Mouse (Mus musculus) midbrain, embryonic 14.5 days (tissue): ENCODE measurements around the gene Mafb. TPM values are rescaled to one million over a fixed set of nuclear protein-coding genes. Genes with fewer than 3 reads are reported as not detected.
A peak's percentile ranks its signal among the peaks of the same experiment; 100 is the strongest.

Experiments
- ATAC-seq: fragments of 200-750 bp; cut with Nextera tagmentation; 2 replicates; pipeline ENCODE4 v1.8.0; 2017; ENCODE audit warnings: moderate number of reproducible peaks, moderate library complexity; ENCODE audit not compliant: low FRiP score, low TSS enrichment
- DNase-seq: peaks from one replicate; pipeline ENCODE4 v3.0.0-alpha.2; 2015
- H3K27ac ChIP-seq: fragments of 300-500 bp; sonication (generic); replicated peaks from 2 replicates; pipeline ENCODE4 v1.5.1; 2014; ENCODE audit warnings: mild to moderate bottlenecking, low read depth, low read length, moderate library complexity
- H3K27me3 ChIP-seq: fragments of 300-500 bp; sonication (generic); 2 replicates; pipeline ENCODE4 v1.6.1; 2014; ENCODE audit warnings: low read length, control low read depth, mixed read lengths; ENCODE audit not compliant: control insufficient read depth, insufficient read depth
- H3K36me3 ChIP-seq: fragments of 300-500 bp; sonication (generic); 2 replicates; pipeline ENCODE4 v1.6.1; 2014; ENCODE audit warnings: low read length, control low read depth; ENCODE audit not compliant: control insufficient read depth, insufficient read depth
- H3K4me1 ChIP-seq: fragments of 300-500 bp; sonication (generic); 2 replicates; pipeline ENCODE4 v1.6.1; 2014; ENCODE audit warnings: mild to moderate bottlenecking, antibody characterized with exemption, low read length, control low read depth; ENCODE audit not compliant: control insufficient read depth, insufficient read depth
- H3K4me2 ChIP-seq: fragments of 300-500 bp; sonication (generic); 2 replicates; pipeline ENCODE4 v1.6.1; 2014; ENCODE audit warnings: mild to moderate bottlenecking, low read length, moderate library complexity
- H3K4me3 ChIP-seq: fragments of 300-500 bp; sonication (generic); replicated peaks from 2 replicates; pipeline ENCODE4 v1.5.1; 2014; ENCODE audit warnings: low read depth, low read length
- H3K9ac ChIP-seq: fragments of 300-500 bp; sonication (generic); replicated peaks from 2 replicates; pipeline ENCODE4 v1.6.1; 2014; ENCODE audit warnings: mild to moderate bottlenecking, low read length, moderate library complexity
- H3K9me3 ChIP-seq: fragments of 300-500 bp; sonication (generic); 2 replicates; pipeline ENCODE4 v1.6.1; 2016; ENCODE audit warnings: low read length, control low read depth, mixed read lengths; ENCODE audit not compliant: control insufficient read depth
- WGBS: fragments of 180-500 bp; shearing (Covaris S2); extraction: QIAGEN DNeasy Blood & Tissue Kit; methylation state at CpG from one replicate; pipeline ENCODE4 v1.1.7; 2014; 5-methylcytosine and 5-hydroxymethylcytosine counted together
- polyA plus RNA-seq: library from polyadenylated mRNA; unstranded; fragments of >200 nt; fragmentation: Nextera tagmentation; extraction: Ambion mirVana; gene quantifications from 2 replicates; pipeline ENCODE4 v1.2.1, GENCODE M21; 2014

Gene Mafb
- polyA plus RNA-seq, result 4.0 and 4.9 TPM in 2 replicates

DNA sequence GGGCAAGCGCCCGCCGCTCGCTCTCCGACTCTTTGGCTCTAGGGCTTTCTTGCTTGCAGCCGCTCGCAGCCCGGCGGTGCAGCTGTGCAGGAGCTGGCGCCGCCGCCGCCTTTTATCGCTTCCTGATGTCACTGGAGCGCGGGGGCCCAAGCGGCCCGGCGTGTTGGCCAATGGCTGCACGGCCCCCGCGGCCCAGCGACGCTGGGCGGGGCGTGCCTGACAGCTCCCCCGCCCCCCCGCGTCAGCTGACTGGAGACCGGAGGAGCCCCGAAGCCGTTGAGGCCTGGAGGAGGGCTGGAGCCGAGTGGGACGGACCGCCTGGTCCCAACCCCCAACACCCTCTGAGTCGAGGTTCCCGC, at the start of gene Mafb:
Gene Mafb (minus strand): TSS at position 86 of the 359 bp plus-strand sequence.
- peaks cover 75% of the 10 kb centered on the region for H3K27me3 ChIP-seq
- DNase-seq, result peak; percentile 96
- peak; percentile 91 for ATAC-seq
- H3K4me2 ChIP-seq, result peak within 1 kb of the TSS; percentile 95
- H3K9me3 ChIP-seq, result no peaks in the 10 kb centered on the region
- no peaks in the 10 kb centered on the region for H3K36me3 ChIP-seq
- 1% methylated on average over 34 of the region's 37 CpGs for WGBS
- H3K9ac ChIP-seq, result peak within 1 kb of the TSS; percentile 72
- H3K4me1 ChIP-seq, result peaks cover 11% of the 10 kb centered on the region; the same call in 1 of the 2 replicates
- peak within 1 kb of the TSS; percentile 60 for H3K4me3 ChIP-seq
- H3K27ac ChIP-seq, result peak within 1 kb of the TSS; percentile 91

DNA sequence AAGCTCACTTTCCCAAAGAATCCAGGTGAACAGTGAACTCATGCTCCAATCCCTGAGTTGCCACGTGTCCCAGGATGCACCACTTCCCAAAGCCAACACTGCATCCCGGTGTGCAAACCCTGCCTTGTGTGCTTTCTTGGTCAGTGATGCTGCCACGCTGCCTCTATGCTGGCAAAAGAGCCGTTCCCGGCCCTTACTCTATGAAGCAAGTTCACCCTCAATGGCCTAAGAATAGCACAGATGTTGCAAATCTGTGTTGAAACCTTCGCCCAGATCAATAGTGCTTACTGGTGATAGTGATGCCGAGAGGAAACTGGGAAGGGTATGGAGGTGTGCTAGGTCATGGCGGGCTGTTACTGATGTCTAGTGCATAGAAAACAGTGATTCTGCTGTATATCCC, 48.3 kb upstream of the Mafb start:
- Histone ChIP-seq H3K36me3 (no peaks in the 10 kb centered on the region), H3K4me2 (no peak overlapping the region), H3K9me3 (no peaks in the 10 kb centered on the region), H3K27me3 (no peaks in the 10 kb centered on the region), H3K27ac (no peak overlapping the region), H3K4me1 (no peaks in the 10 kb centered on the region), H3K4me3 (no peak overlapping the region), H3K9ac (no peak overlapping the region)
- 93% methylated on average over 8 of the region's 8 CpGs for WGBS
- ATAC-seq (no peak), DNase-seq (no peak)

DNA sequence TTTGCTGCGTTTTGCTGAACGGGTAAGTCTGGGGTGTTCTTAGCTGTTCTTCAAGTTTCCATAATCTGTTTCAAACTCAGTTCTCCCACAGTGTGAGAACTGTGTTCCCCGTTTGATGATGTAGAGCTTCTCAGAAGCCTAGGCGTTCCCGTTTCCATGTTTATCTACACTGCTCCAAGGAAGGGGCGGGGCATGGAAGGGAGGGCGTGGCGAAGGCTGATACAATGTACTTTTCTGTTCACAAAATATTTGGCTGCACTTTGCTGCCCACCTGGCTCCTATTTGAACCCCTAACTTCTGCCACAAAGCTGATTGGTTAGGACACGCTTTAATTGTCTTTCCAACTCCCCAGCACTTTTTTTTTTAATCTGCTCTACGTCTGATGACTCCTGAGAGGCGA, 47.9 kb upstream of the Mafb start:
- 91% methylated on average over 11 of the region's 11 CpGs for WGBS
- Histone ChIP-seq H3K27ac (no peak overlapping the region), H3K9ac (no peak overlapping the region), H3K4me1 (no peaks in the 10 kb centered on the region), H3K9me3 (no peaks in the 10 kb centered on the region), H3K4me2 (no peak overlapping the region), H3K4me3 (no peak overlapping the region), H3K27me3 (no peaks in the 10 kb centered on the region), H3K36me3 (no peaks in the 10 kb centered on the region)
- ATAC-seq (no peak), DNase-seq (no peak)

GRCm38 (mm10) chr2:160413982-160414381, 47.1 kb upstream of the Mafb start:
- no peak for ATAC-seq

GRCm38 (mm10) chr2:160413055-160413454, 46.2 kb upstream of the Mafb start:
- WGBS, result 58% methylated on average over 12 of the region's 12 CpGs
- Histone ChIP-seq H3K27ac (no peak overlapping the region), H3K4me1 (no peaks in the 10 kb centered on the region), H3K36me3 (no peaks in the 10 kb centered on the region), H3K9ac (no peak overlapping the region), H3K4me2 (no peak overlapping the region), H3K4me3 (no peak overlapping the region), H3K27me3 (no peaks in the 10 kb centered on the region), H3K9me3 (no peaks in the 10 kb centered on the region)
- no peak for ATAC-seq
- DNase-seq, result peak; percentile 47

More at GRCm38 (mm10) chr2:160413982-160414381, 47.1 kb upstream of the Mafb start:
- Histone ChIP-seq H3K9me3 (no peaks in the 10 kb centered on the region), H3K27ac (no peak overlapping the region), H3K4me2 (no peak overlapping the region), H3K9ac (no peak overlapping the region), H3K27me3 (no peaks in the 10 kb centered on the region), H3K4me1 (no peaks in the 10 kb centered on the region), H3K4me3 (no peak overlapping the region), H3K36me3 (no peaks in the 10 kb centered on the region)
- no peak for DNase-seq
- 98% methylated on average over 5 of the region's 5 CpGs for WGBS

DNA sequence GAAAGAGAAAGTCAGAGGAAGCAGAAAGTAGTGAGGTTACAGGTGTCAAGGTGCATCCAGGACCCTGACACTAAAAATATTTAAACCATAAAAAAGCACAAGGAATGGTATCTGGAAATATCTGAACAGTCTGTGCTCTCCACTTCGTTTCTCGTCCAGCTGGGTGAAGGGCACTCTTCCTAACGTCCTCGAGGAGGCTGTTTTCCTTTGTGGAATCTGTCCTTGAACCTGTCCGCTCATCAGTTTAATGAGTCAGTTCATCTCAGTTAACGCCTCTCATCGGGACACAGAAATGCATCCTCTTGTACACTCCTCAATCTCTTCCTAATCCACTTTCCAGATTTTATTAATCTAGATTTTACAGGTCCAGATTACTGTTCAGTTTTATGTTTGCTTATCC, 44.6 kb upstream of the Mafb start:
- WGBS, result 83% methylated on average over 7 of the region's 7 CpGs
- no peak overlapping the region for H3K9ac ChIP-seq
- no peak overlapping the region for H3K27ac ChIP-seq
- H3K27me3 ChIP-seq, result no peaks in the 10 kb centered on the region
- H3K9me3 ChIP-seq, result no peaks in the 10 kb centered on the region
- no peak for DNase-seq
- H3K4me2 ChIP-seq, result no peak overlapping the region
- H3K4me1 ChIP-seq, result no peaks in the 10 kb centered on the region
- no peak overlapping the region for H3K4me3 ChIP-seq
- no peaks in the 10 kb centered on the region for H3K36me3 ChIP-seq
- ATAC-seq, result no peak

- 85% methylated on average over 3 of the region's 3 CpGs for WGBS
- Histone ChIP-seq H3K4me1 (no peaks in the 10 kb centered on the region), H3K27me3 (no peaks in the 10 kb centered on the region), H3K4me2 (no peak overlapping the region), H3K4me3 (no peak overlapping the region), H3K9me3 (no peaks in the 10 kb centered on the region), H3K27ac (no peak overlapping the region), H3K9ac (no peak overlapping the region), H3K36me3 (no peaks in the 10 kb centered on the region)
- no peak for DNase-seq
- ATAC-seq, result no peak
Observed at GRCm38 (mm10) chr2:160407720-160408119, 40.9 kb upstream of the Mafb start.

DNA sequence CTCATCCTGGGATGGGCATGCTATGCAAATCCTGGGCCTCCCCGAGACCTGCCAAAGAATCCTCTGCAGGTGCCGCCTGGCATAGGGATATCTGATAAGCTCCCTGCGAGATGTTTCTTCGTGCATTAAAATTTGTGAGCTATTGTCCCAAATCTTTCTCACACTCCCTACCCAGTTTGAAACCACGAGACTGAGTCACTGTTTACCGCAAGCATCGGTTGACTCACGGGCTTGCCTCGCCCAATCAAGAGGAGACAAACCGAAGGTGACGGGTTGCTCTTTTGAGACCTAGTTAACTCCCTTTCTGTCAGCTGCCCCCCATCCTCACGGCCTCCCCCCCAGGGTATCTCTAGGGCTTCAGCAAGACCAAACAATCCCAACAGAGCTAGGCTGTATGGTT, 30.9 kb upstream of the Mafb start:
- no peak for ATAC-seq
- Histone ChIP-seq H3K27ac (no peak overlapping the region), H3K27me3 (no peaks in the 10 kb centered on the region), H3K36me3 (no peaks in the 10 kb centered on the region), H3K4me3 (no peak overlapping the region), H3K4me1 (peaks cover 8% of the 10 kb centered on the region; the same call in 1 of the 2 replicates), H3K9ac (no peak overlapping the region), H3K4me2 (no peak overlapping the region), H3K9me3 (no peaks in the 10 kb centered on the region)
- no peak for DNase-seq
- 87% methylated on average over 12 of the region's 12 CpGs for WGBS

DNA sequence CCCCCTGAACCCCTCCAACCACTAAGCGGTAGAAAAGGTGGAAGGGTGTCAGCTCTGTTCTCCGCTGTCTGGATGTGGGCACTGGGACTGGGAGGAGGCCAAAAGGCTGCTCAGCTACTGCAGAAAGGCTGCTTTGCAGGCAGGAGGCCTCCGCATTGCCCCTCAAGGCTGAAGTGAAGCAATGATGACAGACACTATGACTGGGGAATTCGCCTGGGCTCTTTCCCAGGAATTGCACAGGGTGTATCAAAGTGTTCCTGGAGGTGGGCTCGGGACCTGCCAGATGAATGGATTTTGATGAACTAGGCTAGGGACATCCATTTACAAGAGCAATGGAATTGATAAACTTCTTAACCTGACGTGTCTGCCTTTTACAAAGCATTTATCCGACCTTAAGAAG, 27.9 kb upstream of the Mafb start:
- H3K9me3 ChIP-seq, result no peaks in the 10 kb centered on the region
- DNase-seq, result peak; percentile 51
- no peaks in the 10 kb centered on the region for H3K27me3 ChIP-seq
- H3K4me1 ChIP-seq, result peaks cover 8% of the 10 kb centered on the region; the same call in 1 of the 2 replicates
- ATAC-seq, result no peak
- H3K27ac ChIP-seq, result peak overlapping the region; percentile 49
- H3K4me2 ChIP-seq, result no peak overlapping the region
- no peaks in the 10 kb centered on the region for H3K36me3 ChIP-seq
- H3K9ac ChIP-seq, result no peak overlapping the region
- H3K4me3 ChIP-seq, result no peak overlapping the region
- 49% methylated on average over 7 of the region's 7 CpGs for WGBS
